Mouse (Mus musculus) retina, postnatal 7 days (tissue): ENCODE results near the gene Tenm3.

ENCODE experiments used
- DNase-seq: peaks from one replicate; pipeline ENCODE4 v3.0.0-alpha.2; 2012; ENCODE audit warnings: low read depth, low spot score

Tenm3 gene

GRCm38 (mm10) chr8:48740951-48741350, 102.8 kb downstream of the Tenm3 start:
- DNase-seq: no peak

GRCm38 (mm10) chr8:48740147-48740881, 103.4 kb downstream of the Tenm3 start:
- DNase-seq: no peak

- no peak for DNase-seq
Measured at GRCm38 (mm10) chr8:48733731-48734130, 110.0 kb downstream of the Tenm3 start.

GRCm38 (mm10) chr8:48733057-48733456, 110.7 kb downstream of the Tenm3 start:
- DNase-seq: no peak

GRCm38 (mm10) chr8:48730701-48731100, 113.0 kb downstream of the Tenm3 start:
- DNase-seq: no peak

DNA sequence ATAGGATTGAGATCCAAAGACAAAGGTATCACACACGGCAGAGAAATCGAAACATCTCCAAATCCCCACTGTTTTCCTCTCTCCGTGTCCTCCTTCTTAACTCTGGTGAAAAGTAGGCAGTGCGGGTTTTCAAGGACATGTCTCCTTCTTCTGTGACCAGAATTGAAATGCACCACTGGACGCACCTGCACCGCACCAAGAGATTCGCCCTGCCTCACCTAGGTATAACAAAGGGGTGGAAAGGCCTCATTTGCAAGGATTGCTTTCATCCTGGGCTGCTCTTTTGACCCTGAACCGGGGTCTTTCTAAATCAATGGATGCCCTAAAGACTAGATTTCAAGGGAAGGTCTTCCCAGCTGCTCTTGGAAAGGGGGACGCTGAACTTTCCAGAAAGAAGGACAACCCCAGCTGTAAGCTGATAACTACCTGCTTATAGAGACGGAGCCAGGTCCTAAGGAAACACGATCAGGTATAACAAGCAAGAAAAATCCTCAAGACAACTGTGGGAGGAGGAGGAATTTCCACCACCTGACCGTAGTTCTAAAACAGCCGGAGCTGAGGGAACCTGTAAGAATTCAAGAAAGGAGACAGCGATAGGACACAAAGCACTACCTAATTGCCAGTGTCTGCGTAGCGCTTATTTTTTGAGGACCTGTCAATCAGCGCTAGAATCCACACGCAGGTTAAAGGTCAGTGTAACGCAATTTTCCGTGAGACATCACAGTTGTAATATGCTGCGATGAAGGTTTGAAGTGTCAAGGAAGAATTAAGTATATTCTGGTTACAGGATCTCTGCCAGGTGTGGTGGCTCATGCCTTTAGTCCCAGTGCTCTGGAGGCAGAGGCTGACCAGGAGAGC, 114.7 kb downstream of the Tenm3 start:
- no peak for DNase-seq

DNA sequence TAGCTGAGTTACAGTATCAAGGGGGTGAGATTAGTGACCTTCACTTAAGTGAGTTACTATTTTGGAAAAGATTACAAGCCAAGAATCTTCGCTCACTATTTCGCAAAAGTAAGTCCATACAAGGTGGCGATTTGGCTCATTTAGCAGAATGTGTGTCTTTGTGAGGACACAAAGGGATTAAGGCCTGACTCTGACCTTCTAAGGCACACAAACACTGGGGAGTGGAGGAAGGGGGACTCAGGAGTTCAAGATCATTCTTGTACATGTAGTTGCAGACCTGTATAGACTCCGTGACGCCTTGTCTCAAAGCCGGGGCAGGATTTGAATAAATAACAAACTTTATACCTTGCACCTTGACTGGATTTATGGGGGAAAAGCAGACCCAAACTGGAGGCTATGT, 115.7 kb downstream of the Tenm3 start:
- DNase-seq: no peak

DNA sequence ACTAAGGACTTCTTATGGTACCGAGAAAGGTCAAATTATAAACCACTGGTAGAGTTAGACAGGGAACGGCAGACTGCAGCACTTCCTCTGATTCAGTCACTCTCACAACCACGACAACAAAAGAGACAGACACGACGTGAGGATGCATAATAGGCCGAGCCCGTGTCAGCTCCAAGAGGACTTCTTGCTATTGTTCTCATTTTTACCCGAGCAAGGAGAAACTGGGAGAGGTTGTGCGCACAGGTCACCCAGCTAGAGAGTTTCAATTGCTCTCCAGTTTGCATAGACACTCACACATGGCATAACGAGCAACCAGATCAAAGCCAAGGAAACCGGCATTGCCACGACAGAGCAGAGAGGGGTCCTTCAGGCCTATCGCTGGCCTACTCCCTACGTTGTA, 121.0 kb downstream of the Tenm3 start:
- DNase-seq: no peak

- DNase-seq: no peak
Measured at GRCm38 (mm10) chr8:48722318-48722717, 121.4 kb downstream of the Tenm3 start.

DNA sequence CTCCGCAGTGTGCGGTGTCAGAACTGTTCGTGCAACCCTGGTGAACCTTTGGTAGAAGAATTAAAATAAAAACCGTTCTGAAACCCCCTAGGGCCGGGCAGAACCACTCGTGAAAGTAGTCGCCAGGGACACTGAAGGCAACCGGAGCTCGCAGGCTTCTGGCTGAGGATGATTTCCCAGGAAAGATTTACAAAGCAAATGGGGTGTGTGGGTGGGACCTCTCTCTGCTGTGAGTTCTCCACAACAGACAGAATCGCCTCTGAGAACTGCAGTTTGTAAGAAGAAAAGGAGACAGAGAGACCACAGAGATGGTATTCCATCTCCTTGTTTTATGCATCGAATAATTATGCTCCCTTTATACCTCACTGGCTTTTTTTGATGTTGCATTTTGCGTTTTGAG, 122.4 kb downstream of the Tenm3 start:
- no peak for DNase-seq

DNA sequence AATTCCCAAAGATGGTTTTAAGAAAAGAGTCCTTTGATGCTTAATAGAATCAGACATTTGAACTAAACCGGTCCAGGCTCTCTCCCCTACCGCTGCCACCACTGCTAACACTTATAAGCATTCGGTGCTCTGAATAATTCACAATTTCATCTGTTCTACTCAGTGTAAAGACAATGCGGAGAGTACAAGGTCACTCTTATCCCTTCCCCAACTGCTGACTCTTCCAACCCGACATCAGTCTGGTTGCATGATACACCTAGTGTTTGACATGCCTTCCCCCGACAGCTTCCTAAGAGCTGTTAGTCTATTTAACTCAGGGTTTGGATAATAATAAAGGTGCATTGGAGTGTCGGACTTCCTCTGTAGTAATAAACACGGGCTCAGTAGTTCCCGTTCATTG, 128.1 kb downstream of the Tenm3 start:
- no peak for DNase-seq

DNA sequence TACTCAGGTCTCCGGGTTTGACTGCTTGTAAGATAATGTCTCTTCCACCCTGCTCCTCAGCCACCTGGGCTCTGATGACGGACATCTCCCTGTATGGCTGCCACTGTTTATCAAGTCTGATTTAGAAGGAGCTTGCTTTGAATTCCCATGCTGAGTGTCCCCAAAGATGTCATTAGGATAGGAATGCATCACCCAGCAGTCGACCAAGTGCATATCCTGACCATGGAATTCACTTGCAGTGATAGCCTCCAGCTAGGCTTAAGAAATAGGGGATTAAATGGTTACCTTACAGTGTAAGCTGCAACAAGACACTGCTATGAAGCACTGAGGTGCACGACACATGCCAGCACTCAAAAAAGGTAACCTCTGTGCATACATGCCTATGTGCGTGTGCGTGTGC, 137.1 kb downstream of the Tenm3 start:
- DNase-seq: no peak

DNA sequence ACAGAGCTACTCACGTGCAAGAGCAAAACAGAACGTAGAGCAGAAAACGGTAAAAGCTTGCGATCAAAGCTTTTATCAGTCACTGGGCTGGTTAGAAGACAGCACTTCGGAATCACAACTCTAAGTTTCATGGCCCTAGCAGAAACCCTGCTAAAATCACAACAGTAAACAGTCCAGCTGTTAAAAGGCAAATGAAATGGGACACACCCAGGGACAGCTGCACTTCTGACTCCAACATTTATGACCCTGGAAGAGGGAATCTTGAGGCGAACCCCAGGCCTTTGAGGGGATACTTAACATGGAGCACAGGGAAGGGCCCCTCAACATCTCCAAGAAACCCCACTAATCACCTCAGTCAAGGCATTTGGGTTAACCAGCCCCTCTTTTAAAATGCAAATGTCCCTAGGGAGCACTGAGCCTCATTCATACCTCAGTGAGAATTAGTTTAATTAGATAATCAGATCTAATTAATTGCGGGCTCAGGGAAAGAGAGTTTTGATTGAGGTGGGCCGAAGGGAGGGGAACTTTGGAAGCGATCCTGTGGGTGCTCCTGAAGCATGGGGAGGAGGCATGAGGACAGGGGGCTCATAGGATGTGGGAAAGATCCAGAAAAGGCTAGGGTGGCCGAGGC, 138.8 kb downstream of the Tenm3 start:
- no peak for DNase-seq

DNA sequence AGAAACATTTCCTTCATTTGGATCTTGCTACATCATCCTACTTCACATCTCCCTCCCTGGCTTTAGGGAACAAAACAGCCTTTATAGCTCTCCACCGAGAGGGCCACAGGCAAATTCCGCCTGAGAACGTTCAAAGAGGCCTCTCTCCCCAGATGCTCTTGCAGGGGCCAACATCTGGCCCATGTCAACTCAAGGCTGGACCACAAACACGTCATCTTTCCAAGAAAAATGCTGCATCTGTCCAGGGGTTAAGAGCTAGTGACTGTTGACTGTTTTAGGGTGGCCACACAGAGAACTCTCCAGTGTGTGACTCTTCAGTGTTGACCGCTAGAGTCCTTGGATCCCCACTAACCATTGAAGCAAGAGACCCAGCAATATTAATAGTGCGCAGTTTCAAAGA, 139.3 kb downstream of the Tenm3 start:
- DNase-seq: no peak

GRCm38 (mm10) chr8:48690665-48691395, 152.9 kb downstream of the Tenm3 start:
- no peak for DNase-seq

DNA sequence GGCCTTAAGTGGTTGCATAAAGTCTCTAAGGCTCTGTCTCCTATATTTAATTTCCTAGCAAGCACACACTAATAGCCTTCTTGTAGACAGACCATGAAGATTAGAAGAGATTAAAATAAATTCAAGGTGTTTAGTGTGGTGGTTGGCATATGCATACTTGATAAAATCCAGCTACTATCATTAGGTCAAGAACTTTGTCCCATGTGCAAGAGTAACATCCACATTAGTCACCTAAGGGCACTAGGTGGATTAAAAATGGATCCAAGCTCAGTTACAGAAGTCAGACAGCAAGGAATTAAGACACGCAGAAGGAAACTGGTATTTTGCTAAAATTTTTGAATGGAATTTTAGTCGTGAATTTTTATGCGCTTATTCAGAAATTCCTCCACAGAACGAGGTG, 155.0 kb downstream of the Tenm3 start:
- DNase-seq: no peak

- no peak for DNase-seq
Measured at GRCm38 (mm10) chr8:48688188-48688587, 155.6 kb downstream of the Tenm3 start.

- DNase-seq: no peak
Measured at GRCm38 (mm10) chr8:48673476-48673875, 170.3 kb downstream of the Tenm3 start.

GRCm38 (mm10) chr8:48672471-48672870, 171.3 kb downstream of the Tenm3 start:
- no peak for DNase-seq

GRCm38 (mm10) chr8:48671318-48671717, 172.4 kb downstream of the Tenm3 start:
- no peak for DNase-seq

- no peak for DNase-seq
Measured at GRCm38 (mm10) chr8:48670895-48671294, 172.9 kb downstream of the Tenm3 start.

DNA sequence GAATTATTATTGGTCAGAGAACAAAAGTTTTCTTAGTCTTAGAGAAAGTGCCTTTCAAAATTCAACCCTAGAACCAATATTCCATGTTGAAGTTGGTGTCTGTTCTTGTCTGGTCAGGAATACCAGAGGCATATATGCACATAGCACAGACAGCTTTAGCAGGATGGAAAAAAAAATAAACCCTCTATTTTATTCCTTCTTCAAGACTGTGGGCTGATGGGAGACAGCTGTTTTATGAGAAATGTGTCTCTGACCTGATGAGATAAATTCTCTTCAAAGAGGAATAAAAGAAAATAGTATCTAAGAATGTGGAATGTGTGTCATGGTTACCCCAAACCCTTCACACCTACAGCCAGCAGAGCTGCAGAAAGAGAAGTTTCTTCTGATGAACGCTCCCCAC, 173.4 kb downstream of the Tenm3 start:
- DNase-seq: no peak
